Mouse (Mus musculus): ENCODE measurements around the gene Wdr20. TPM values are rescaled to one million over a fixed set of nuclear protein-coding genes. Genes with fewer than 3 reads are reported as not detected.
"Not testable (repeated sequence)": the region's sequence is repeated elsewhere in the genome, so short reads cannot be mapped to it uniquely, and the experiment has no call there.

The Wdr20 gene
- polyA plus RNA-seq (2015; fragmentation: Nextera tagmentation; extraction: Ambion mirVana) = 21.5 and 22.1 TPM in 2 replicates

DNA sequence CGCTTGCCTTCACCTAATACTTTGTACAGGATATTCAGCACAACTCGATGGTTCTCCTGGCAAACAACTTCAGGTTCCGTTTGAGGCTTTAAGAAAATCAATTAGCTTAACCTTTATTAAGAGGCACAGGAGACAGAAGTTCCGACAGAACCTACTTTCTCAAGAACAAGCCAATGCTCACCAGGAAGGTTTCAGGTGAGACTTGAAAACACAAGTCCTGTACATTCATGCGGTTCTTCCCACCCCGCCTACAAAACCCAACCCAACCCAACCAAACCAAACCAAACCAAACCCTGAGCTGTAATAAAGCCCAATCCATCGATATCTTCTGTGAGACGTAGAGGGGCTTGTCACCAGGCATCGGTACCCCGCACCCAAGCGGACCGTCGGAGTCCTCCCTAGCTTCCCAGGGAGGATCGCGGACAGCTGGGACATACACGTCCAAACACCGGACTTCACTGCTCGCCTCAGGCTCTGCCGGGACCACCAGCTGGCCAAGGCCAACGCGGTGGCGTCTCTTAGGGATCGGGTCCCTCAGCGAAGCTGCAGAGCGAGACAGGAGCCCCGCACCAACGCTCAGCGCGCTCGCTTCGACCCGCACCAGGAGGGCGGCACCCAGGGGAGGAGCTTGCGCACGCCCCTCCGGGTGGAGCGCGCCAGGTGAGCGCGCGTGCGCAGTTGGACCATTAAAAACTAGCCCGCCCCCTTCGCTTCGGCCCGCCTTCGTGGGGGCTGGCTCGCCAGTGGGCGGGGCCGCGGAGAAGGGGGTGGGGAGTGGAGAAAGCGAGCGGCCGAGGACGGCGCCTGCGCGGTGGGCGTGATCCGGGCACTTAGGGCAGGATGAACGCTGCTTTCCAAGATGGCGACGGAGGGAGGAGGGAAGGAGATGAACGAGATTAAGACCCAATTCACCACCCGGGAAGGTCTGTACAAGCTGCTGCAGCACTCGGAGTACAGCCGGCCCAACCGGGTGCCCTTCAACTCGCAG, at the start of gene Wdr20:
Gene Wdr20, plus strand, starts transcription at position 775 of the 988 bp plus-strand sequence.
- peak within 1 kb of the TSS; percentile 95 for H3K9ac ChIP-seq
- WGBS = under 1% methylated on average over 69 of the region's 69 CpGs
- peaks cover 18% of the 10 kb centered on the region for H3K4me1 ChIP-seq
- no peaks in the 10 kb centered on the region for H3K36me3 ChIP-seq
- H3K27me3 ChIP-seq = no peaks in the 10 kb centered on the region
- peak; percentile 97 for ATAC-seq (ENCODE audit: insufficient number of reproducible peaks, low FRiP score, low TSS enrichment, low read depth)
- peak within 1 kb of the TSS; percentile 98 for H3K4me3 ChIP-seq
- H3K4me2 ChIP-seq = peak within 1 kb of the TSS; percentile 89
- H3K9me3 ChIP-seq = no peaks in the 10 kb centered on the region
- peak within 1 kb of the TSS; percentile 95 for H3K27ac ChIP-seq

DNA sequence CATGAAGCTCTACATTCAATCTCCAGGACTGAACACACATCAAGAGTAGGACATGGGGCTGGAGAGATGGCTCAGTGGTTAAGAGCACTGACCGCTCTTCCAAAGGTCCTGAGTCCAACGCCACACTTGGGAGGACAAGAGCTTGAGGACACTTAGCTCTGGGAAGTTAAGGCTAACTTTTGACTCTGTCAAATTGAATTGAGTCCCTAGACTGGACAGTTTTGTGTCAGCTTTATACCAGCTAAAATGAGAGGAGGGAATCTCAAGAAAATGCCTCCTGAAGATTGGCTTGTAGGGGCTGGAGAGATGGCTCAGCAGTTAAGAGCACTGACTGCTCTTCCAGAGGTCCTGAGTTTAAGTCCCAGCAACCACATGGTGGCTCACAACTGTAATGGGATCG, 48.8 kb upstream of the Wdr20 start:
- Histone ChIP-seq H3K36me3 (peaks cover 42% of the 10 kb centered on the region), H3K27ac (peak overlapping the region; percentile 65; the same call in 1 of the 2 replicates)
- H3K4me2 ChIP-seq; H3K9ac ChIP-seq; H3K4me1 ChIP-seq; ATAC-seq (ENCODE audit: insufficient number of reproducible peaks, low FRiP score, low TSS enrichment, low read depth); H3K4me3 ChIP-seq; H3K27me3 ChIP-seq; H3K9me3 ChIP-seq: not testable (repeated sequence)
- 93% methylated on average over 3 of the region's 3 CpGs for WGBS

DNA sequence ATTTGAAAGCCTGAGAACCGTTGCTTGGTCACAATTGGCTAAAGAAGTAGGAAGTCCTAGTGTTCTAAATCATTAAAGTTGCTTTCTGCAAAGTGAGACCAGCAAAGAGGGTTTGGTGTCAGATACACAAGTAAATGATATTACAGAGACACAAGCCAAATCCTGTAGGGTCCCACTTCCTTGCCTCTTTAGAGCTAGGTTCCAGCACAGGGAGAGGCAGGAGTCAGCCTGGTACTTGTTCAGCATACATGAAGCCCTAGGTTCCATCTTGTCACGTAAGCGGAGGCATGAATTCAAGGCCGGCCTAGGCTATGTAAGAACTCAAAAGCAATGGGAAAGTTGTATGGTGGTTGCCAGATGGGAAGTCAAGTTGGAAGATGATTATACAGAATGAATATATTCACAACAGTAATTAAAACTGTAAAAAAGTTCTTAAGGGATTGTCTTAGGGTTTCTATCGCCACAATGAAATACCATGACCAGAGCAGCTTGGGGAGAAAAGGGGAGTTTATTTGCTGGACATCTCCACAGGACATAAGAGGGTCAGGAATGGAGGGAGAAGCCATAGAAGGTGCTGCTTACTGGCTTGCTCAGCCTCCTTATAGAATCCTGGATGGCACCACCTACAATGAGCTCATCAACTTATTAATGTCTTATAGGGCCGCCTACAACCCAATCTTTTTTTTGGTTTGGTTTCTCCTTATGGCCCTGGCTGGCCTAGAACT, 47.7 kb upstream of the Wdr20 start:
- H3K36me3 ChIP-seq = peaks cover 49% of the 10 kb centered on the region
- ATAC-seq (ENCODE audit: insufficient number of reproducible peaks, low FRiP score, low TSS enrichment, low read depth) = no peak
- H3K4me2 ChIP-seq = no peak overlapping the region
- peaks cover 13% of the 10 kb centered on the region for H3K4me1 ChIP-seq
- H3K27ac ChIP-seq = no peak overlapping the region
- no peak overlapping the region for H3K9ac ChIP-seq
- no peaks in the 10 kb centered on the region for H3K9me3 ChIP-seq
- H3K27me3 ChIP-seq = no peaks in the 10 kb centered on the region
- H3K4me3 ChIP-seq = no peak overlapping the region
- WGBS = 87% methylated on average over 6 of the region's 6 CpGs

DNA sequence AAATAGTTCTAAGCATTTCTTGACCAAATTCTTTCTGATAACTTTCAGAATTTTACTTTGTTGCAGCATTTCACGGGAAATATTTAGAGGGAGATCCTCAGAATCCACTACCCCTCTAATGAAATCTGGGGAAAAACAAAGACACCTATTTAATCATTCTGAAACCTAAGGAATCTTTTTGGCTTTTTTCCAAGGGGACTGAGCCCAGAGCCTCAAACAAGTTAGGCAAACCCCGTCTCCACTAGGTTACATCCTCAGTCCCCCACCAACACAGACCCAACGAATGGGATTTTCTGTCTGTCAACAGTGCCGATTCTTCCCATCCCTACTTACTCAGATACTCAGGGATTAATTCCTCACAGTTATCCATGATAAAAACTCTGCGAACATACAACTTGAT, 44.4 kb upstream of the Wdr20 start:
- not testable (repeated sequence) for H3K4me3 ChIP-seq; ATAC-seq (ENCODE audit: insufficient number of reproducible peaks, low FRiP score, low TSS enrichment, low read depth); H3K27me3 ChIP-seq; H3K9me3 ChIP-seq; H3K9ac ChIP-seq; H3K27ac ChIP-seq; H3K4me2 ChIP-seq
- peaks cover 40% of the 10 kb centered on the region for H3K36me3 ChIP-seq
- peaks cover 14% of the 10 kb centered on the region for H3K4me1 ChIP-seq
- 69% methylated on average over 5 of the region's 5 CpGs for WGBS

DNA sequence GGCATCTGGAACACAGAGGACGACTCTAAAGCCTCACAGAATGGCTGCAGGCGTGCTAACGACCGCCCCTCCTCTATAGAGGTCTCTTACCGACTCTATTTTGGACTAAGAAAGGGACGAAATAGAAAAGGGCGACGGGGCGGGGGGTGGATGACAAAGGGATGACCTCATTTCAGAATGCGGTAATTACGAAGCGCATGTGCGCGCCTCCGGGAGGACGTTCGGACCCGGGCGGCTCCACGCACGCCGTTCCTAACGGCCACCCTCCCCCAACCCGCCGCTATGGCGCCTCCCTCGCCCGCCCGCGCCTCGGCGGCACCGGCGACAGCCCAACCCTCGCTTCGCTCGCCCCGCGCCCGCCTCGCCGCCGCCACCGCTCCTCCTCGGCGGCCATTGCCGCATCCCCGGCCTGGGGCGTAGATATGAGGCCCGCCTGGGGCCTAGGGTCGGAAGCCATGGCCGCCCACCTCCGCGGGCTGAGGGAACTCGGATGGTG, 42.0 kb upstream of the Wdr20 start:
- peak overlapping the region; percentile 93 for H3K27ac ChIP-seq
- H3K4me2 ChIP-seq = peak overlapping the region; percentile 49
- ATAC-seq (ENCODE audit: insufficient number of reproducible peaks, low FRiP score, low TSS enrichment, low read depth) = peak; percentile 4
- peaks cover 19% of the 10 kb centered on the region for H3K36me3 ChIP-seq
- no peaks in the 10 kb centered on the region for H3K9me3 ChIP-seq
- peak overlapping the region; percentile 97 for H3K9ac ChIP-seq
- H3K4me1 ChIP-seq = peaks cover 14% of the 10 kb centered on the region
- under 1% methylated on average over 52 of the region's 55 CpGs for WGBS
- H3K4me3 ChIP-seq = peak overlapping the region; percentile 100
- no peaks in the 10 kb centered on the region for H3K27me3 ChIP-seq

DNA sequence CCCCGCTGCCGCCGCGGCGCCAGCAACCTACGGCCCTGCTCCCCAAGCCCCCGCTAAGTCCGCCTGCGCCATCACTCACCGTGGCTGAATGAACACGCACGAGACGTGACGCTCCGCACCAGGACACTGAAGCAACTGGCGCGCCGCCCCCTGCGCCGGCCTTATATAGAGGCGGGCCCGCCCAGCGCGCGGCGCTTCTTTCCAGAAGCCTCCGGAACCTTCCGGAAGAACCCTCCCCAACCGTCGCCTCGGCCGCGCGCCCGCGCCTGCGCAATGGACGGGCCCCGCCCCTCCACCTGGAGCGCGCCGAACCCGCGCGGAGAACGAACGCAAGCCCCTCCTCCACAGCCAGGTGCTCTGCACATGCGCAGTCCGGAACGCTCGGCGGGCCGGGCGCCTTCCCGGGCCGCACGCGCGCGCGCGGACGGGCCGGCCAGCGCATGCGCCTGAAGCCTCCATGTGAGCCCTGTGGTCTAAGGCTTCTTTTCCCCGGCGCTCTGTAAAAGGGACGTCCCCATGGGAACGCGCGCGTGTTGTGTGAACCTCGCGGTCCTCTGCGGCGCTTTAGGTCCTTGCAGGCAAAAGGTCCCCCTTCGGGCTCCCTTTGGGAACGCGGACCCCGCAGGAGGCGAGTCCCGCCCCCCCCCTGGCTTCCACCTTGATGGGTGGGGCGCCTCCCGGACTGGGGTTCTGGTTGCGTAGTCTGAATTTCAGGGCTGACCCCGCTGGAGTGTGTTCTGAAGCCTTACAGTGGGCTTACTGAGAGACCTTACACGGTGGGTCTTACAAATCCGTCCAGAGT, 41.4 kb upstream of the Wdr20 start:
- ATAC-seq (ENCODE audit: insufficient number of reproducible peaks, low FRiP score, low TSS enrichment, low read depth) = peak; percentile 94

DNA sequence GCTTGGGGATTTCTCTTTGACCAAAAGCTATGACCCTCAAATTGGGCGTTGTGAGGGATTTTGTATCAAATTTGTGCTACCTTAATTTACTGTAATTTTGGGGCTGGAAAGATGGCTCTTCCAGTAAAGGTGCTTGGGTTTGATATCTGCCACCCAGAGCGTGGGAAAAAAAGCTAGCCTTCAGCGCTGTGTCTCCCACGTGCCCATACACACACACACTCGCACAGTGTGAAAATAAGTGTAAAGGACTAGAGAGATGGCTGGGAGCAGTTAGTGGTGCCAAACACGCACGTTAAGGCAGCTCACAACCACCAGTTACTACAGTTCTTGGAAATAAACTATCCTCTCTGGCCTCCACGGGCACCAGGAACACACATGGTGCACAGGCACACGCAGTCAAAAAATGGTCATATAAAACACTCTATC, 40.8 kb upstream of the Wdr20 start:
- WGBS = 42% methylated on average over 9 of the region's 9 CpGs
- H3K9me3 ChIP-seq = no peaks in the 10 kb centered on the region
- H3K4me1 ChIP-seq = peaks cover 14% of the 10 kb centered on the region
- H3K9ac ChIP-seq = peak overlapping the region; percentile 81
- peak overlapping the region; percentile 100 for H3K4me3 ChIP-seq
- H3K36me3 ChIP-seq = peaks cover 12% of the 10 kb centered on the region
- H3K27me3 ChIP-seq = no peaks in the 10 kb centered on the region
- ATAC-seq (ENCODE audit: insufficient number of reproducible peaks, low FRiP score, low TSS enrichment, low read depth) = no peak
- H3K4me2 ChIP-seq = peak overlapping the region; percentile 81
- peak overlapping the region; percentile 84 for H3K27ac ChIP-seq

More for the DNA sequence above, 41.4 kb upstream of the Wdr20 start:
- Histone ChIP-seq H3K27ac (peak overlapping the region; percentile 93), H3K36me3 (peaks cover 17% of the 10 kb centered on the region), H3K9ac (peak overlapping the region; percentile 97), H3K4me3 (peak overlapping the region; percentile 100), H3K27me3 (no peaks in the 10 kb centered on the region), H3K4me1 (peaks cover 14% of the 10 kb centered on the region), H3K4me2 (peak overlapping the region; percentile 81), H3K9me3 (no peaks in the 10 kb centered on the region)
- under 1% methylated on average over 81 of the region's 89 CpGs for WGBS

DNA sequence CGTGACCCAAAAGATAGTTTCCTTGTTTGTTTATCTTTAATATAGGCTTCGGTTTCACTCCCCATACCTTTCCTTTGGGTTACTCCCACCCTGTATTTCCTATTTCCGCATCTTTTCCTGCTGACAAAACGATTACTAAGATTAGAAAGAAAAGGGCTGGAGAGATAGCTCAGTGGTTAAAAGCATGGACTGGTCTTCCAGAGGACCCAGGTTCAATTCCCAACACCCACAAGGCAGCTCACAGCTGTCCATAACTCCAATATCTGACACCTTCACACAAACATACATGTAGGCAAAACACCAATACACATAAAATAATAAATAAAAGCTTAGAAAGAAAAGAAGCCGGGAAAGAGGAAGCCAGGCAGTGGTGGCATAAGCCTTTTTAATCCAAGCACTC, 40.3 kb upstream of the Wdr20 start:
- no peak overlapping the region for H3K4me3 ChIP-seq
- H3K36me3 ChIP-seq = peaks cover 12% of the 10 kb centered on the region
- no peaks in the 10 kb centered on the region for H3K27me3 ChIP-seq
- H3K4me2 ChIP-seq = no peak overlapping the region
- H3K27ac ChIP-seq = no peak overlapping the region
- ATAC-seq (ENCODE audit: insufficient number of reproducible peaks, low FRiP score, low TSS enrichment, low read depth) = no peak
- WGBS = 70% methylated on average over 5 of the region's 5 CpGs
- H3K9ac ChIP-seq = no peak overlapping the region
- peaks cover 14% of the 10 kb centered on the region for H3K4me1 ChIP-seq
- H3K9me3 ChIP-seq = no peaks in the 10 kb centered on the region

DNA sequence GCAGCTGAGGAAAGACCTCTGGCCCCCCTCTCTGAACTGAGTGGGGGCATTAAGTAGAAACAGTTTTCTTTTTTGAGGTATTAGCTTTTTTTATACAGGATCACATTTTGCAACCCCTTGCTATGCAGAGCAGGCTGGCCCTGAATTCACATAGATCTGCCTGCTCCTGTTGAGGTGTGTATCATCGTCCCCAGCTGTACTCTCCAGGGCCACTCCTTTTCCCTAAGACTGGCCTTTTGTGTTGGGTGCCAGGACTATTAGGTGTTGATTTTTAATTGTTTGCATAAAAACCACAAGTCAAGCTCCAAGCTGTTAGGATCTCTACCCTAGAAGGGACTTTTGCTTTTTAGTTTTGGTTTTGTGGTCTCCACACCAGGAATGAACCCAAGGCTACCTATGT, 39.7 kb upstream of the Wdr20 start:
- Histone ChIP-seq H3K9ac (no peak overlapping the region), H3K4me2 (no peak overlapping the region), H3K9me3 (no peaks in the 10 kb centered on the region), H3K4me1 (peaks cover 15% of the 10 kb centered on the region), H3K36me3 (peaks cover 8% of the 10 kb centered on the region), H3K4me3 (no peak overlapping the region), H3K27ac (no peak overlapping the region), H3K27me3 (no peaks in the 10 kb centered on the region)
- 89% methylated on average over 1 of the region's 1 CpGs for WGBS
- no peak for ATAC-seq (ENCODE audit: insufficient number of reproducible peaks, low FRiP score, low TSS enrichment, low read depth)

DNA sequence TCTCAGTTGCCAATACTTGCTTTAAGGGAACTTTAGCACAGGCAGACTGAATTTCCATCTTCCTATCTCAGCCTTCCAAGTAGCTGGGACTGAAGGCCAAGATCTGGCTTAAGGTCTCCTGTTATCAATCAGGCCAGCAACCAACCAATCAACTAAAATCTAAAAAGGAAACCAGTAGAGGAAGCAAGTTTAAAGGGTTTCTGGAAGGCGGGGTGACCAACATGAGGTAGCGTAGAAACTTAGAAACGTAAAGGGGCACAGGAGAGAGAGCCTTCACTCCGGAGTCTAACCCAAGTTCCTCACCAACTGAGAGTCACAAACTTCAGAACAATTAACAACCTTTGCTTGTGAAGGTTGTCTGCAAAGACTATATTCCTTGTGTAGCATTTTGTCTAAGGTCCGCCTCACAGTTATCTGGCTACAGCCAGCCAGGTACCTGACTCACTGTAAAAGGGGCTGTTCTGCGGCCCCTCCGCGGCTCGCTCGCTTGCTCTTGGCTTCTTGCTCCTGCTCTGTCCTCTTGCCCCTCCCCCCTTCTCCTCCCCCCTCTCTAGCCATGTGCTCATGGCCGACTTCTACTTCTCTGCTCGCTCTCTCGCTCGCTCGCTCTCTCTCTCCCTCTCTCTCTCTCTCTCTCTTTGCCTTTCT, 39.1 kb upstream of the Wdr20 start:
- no peak for ATAC-seq (ENCODE audit: insufficient number of reproducible peaks, low FRiP score, low TSS enrichment, low read depth)
- H3K27ac ChIP-seq = no peak overlapping the region
- no peaks in the 10 kb centered on the region for H3K9me3 ChIP-seq
- peaks cover 19% of the 10 kb centered on the region for H3K4me1 ChIP-seq
- WGBS = 38% methylated on average over 14 of the region's 15 CpGs
- H3K4me2 ChIP-seq = no peak overlapping the region
- H3K4me3 ChIP-seq = no peak overlapping the region
- H3K27me3 ChIP-seq = no peaks in the 10 kb centered on the region
- H3K36me3 ChIP-seq = peaks cover 7% of the 10 kb centered on the region
- no peak overlapping the region for H3K9ac ChIP-seq

DNA sequence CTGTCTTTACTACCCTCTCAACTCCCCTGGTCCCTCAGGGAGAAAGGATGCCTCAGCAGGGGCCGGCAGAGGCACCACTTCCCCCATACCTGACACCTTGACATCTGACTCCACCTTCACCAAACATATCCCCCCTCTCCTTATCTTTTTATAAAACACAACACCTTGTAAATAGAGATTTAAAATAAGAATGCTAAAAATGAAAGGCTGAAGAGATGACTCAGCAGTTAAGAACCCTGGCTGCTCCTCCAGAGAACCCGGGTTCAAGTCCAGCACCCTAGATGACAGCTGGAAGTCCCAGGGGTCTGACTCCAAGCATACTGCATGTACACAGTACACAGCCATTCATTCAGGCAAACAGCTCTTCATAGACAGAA, 38.6 kb upstream of the Wdr20 start:
- no peak overlapping the region for H3K27ac ChIP-seq
- no peak for ATAC-seq (ENCODE audit: insufficient number of reproducible peaks, low FRiP score, low TSS enrichment, low read depth)
- peaks cover 19% of the 10 kb centered on the region for H3K4me1 ChIP-seq
- WGBS = 58% methylated on average over 2 of the region's 2 CpGs
- no peak overlapping the region for H3K4me3 ChIP-seq
- H3K36me3 ChIP-seq = peaks cover 7% of the 10 kb centered on the region
- no peak overlapping the region for H3K9ac ChIP-seq
- H3K4me2 ChIP-seq = no peak overlapping the region
- no peaks in the 10 kb centered on the region for H3K9me3 ChIP-seq
- H3K27me3 ChIP-seq = no peaks in the 10 kb centered on the region

Measured in limb, embryonic 15.5 days (tissue).